Mouse (Mus musculus) megakaryocyte, embryonic 14.5 days (primary cell): ENCODE measurements around the gene Prdm15.

Experiments used
- FLI1 ChIP-seq: IDR thresholded peaks from 2 replicates; pipeline ENCODE4 v1.6.1; 2012; ENCODE audit warnings: low read length, inconsistent platforms, mixed read lengths
- GATA1 ChIP-seq: IDR thresholded peaks from 3 replicates; pipeline ENCODE4 v1.6.1; 2012; ENCODE audit warnings: mixed read lengths, low read length, inconsistent platforms, borderline replicate concordance

DNA sequence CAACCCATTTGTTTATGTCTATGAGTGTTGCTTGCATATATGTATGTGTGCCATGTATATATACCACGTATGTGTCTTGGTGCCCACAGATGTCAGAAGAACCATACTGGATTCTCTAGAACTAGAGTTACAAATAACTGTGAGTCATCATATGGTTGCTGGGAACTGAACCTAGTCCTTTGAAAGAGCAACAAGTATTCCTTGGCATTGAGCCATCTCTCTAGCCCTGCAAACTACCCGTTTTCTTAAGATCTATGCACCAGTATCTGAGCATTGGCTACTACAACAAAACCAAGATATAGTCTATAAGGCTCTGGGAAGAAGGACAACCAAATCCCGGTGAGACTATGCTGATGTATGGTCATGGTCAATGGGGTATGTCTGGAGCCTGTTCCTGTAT, 54.4 kb downstream of the Prdm15 start:
- TF ChIP-seq GATA1, result no peak
- TF ChIP-seq FLI1, result no peak
